Mouse (Mus musculus): ENCODE results near the gene Krt13.

The Krt13 gene

DNA sequence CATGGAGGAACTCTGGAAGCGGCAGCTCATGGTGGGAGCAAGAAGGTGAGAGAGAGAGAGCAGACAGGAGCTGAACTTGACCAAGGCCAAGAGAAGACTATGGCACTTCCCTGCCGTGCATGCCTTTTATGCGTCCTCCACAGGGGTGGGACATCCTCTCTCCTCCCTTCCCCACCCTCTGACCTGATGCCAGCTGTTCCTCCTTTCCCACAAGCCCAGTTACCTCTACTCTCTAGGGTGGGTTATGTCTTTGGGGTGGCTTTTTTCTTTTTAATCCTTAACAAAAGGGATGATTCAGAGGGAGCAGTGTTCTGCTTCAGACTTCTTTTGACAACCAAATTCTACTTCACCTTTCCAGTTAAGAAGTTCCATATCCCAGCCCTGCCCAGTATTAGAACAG, at the start of gene Krt13:
TSS of gene Krt13 (minus strand) at position 101 of the 400 bp plus-strand sequence.
- DNase-seq: no peak

- peak; percentile 40 for DNase-seq
Measured at GRCm38 (mm10) chr11:100168765-100169762, 47.7 kb upstream of the Krt13 start.

GRCm38 (mm10) chr11:100168071-100168470, 46.7 kb upstream of the Krt13 start:
- no peak for DNase-seq

DNA sequence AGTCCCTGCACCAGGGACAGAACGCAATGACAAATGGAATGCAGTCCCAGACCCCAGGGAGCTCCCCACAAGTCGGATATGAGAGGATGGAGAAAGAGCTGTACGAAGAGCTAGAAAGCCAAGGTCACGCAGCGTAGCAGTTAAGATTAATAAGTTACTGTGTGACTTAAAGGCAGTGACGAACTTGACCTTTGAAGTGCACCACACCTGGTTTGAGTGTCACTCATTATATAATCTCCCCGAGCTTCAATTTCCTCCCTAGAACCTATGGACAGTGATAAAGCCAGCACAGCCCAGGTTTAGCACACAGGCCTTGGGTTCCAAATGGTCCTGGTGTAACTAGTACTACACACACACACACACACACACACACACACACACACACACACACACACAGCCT, 43.0 kb upstream of the Krt13 start:
- DNase-seq: no peak

DNA sequence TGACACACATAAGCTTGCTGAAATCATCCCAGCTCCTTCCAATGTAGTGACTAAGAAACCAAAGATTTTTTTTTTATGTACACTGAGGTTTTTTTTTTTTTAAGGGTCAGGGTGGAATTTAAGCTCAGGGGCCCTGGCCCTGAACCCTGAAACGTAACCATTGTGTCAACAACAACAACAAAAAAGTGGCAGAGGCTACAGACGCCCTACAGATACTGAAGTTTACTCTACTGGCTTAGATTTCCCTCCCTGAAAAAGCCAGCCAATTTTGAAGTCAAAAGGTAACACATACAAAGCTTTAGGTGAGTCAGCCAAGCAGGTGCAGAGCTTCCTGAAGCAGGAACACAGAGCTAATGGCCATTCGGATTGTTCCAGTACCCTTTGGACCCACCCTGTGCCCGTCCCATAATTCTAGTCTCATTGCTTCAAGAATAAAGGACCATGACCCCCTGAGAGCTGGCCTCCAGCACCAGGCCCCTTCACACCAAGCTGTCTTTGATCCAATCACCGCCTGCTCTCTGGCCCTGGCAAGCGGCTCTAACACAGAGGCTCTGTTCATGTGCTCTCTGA, 36.6 kb upstream of the Krt13 start:
- no peak for DNase-seq

GRCm38 (mm10) chr11:100157331-100157730, 36.0 kb upstream of the Krt13 start:
- DNase-seq: no peak

GRCm38 (mm10) chr11:100155497-100156255, 34.3 kb upstream of the Krt13 start:
- DNase-seq: no peak

DNA sequence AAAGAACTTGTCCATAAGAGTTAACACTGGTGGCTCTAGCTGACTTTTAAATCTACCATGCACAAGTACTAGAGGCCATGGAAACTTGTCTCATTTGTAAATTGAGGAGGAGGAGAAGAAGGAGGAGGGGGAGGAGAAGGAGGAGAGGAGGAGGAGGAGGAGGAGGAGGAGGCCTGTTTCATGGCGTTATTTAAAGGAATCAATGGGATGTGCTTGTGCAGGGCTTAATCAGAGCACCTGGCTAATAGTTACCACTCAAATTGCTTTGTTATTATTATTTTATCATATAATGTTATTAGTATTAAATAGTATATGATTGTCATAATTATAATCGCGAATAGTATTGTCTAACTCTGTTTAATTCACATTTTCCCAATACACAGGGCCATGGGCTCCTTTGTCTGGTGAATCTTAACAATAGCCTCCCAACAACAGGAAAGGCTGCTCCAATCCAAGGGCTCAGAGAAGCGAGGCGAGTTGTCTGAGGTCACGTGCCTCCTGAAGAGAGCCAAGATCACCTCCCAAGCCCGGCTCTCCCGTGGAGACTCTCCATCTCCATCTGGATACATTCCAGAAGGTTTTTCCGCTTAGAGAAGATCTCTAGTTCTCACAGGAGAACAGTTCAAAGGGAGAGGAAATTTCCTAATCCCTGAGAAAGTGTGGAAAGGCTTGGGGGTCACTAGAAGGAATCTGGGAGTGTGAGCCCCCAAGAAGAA, 27.4 kb upstream of the Krt13 start, which contains the start of gene Krt19:
TSS of gene Krt19 (minus strand) at position 51 of the 716 bp plus-strand sequence.
- no peak for DNase-seq

DNA sequence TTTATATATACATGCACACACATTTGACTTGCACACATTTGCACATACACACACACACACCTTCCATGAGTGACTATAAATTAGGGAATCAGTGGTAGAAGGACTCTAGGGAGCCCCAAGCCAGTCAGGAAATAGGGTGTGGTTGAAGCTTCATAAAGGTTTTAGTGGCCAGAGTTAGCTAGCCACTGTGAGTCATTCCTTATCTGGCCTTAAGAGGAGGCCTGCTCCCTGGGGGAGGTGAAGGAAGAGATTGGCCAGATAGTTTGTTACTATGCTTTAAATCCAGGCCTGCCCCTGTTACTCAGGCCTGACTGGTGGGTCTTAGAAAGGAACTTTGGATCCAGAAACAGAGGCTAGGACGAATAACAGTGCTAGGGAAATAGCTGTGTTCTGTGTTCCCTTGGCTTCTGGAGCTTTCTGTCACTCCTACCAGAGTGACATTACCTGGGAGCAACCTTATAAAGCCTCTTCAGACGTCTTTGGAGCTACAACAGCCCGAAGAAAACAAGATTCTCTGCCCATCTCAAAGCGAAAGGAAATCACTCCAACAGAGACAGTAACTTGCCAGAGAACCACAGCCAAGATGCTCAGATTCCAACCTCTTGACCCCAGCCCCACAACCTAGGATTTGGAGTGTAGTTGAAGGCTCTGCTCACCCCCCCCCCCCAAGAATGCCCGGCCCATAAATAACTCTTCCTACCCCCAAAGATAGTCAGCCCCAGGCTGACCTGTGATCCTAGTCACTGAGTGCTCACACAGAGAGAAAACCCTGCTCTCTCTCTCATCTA, 26.4 kb upstream of the Krt13 start:
- no peak for DNase-seq

DNA sequence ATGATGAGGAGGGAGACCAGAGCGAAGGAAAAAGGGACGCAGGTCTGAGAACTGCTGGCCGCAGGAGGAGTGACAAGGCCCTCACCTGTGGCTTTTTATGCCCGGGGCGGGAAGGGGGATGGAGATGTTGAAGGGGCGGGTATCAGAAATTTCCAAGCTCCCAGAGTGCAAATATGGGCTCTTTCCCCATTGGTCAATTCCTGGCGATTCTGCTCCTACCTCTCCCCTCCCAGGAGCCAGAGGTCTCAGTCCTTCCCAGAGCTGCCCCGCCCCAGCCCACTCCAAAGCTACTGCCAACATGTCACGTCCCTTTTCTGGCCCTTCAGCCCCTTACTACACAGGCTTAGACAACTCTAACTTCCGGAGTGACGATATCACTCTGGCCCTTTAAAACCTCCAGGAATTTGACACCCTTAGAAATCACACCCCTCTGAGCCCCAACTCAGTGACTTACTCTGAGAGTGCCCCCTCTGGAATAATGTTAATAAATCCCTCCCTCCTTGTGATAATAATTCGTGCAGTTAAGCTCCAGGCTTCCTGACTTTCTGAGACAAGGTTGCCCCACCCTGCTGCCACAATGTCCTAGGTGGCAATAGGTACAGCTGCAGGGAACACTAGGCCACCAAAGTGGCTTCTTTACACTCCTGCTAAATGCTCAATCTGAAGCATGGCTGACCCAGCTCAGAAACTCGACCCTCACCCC, 24.6 kb upstream of the Krt13 start:
- DNase-seq: no peak

DNA sequence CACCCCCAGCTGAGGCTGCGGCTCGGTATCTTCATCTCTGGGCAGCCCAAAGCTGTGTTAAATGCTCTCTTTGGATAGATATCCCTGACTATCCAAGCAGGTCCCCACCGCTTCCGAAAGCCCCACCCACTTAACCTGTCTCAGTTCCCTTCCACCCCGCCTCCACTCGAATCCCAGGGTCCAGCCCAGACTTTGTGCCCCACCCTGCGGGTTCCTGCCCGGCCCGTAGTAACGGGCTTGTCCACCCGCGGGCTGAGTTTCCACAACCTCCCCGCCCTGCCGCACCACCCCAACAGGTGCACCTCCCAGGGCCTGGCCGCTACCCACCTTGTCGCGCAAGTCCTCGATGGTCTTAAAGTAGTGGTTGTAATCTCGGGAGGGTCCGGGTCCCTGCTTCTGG, 23.7 kb upstream of the Krt13 start:
- no peak for DNase-seq

DNA sequence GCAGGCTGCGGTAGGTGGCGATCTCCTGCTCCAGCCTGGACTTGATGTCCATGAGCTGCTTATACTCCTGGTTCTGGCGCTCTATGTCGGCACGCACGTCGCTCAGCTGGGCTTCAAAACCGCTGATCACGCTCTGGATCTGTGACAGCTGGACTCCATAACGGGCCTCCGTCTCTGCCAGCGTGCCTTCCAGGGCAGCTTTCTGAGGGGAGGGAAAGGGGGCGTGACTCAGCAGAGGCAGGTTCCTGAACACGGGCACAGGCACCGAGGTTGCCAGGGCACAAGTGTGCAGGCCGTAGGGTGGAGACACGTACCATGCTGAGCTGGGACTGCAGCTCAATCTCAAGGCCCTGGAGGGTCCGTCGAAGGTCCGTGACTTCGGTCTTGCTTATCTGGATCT, 19.6 kb upstream of the Krt13 start:
- DNase-seq: no peak

DNA sequence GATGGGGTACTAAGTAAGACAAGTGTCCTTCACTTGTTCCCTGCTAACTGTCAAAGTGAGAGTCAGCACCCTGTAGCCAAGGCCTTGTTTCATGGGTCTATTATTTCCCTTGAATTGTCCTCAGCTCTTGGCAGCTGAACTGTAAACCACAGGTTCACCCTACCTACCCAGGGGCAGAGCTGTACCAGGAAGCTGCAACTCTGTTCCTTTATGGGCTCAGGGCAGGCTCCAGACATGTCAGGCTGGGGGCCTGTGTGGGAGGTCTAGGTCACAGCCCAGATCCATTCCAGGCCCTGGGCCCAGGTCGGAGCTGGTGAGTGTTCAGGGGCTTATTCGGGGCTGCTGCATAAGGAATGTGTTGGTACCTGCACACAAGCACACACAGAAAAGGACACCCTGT, 18.0 kb upstream of the Krt13 start:
- no peak for DNase-seq

DNA sequence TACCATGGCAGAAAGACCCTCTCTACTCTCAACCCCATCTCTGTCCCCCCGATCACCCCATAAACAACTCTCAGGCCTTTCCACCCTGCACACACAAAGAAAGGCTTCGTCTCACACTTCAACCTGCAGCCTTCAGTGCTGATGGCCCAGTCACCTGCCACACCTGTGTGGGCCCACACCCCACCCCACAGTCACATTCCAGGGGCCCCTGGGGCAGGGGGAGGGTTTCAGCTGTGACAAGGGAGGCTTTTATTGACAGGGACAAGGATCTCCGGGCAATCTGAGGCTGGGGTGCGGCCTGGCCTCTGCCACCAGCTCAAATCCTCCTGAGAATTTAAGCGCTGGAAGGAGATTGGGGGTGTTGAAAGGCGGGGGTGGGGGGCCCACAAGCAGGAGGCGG, 17.4 kb upstream of the Krt13 start:
- DNase-seq: no peak

- no peak for DNase-seq
Measured at GRCm38 (mm10) chr11:100137693-100138092, 16.3 kb upstream of the Krt13 start.

- no peak for DNase-seq
Measured at GRCm38 (mm10) chr11:100136559-100136958, 15.2 kb upstream of the Krt13 start.

DNA sequence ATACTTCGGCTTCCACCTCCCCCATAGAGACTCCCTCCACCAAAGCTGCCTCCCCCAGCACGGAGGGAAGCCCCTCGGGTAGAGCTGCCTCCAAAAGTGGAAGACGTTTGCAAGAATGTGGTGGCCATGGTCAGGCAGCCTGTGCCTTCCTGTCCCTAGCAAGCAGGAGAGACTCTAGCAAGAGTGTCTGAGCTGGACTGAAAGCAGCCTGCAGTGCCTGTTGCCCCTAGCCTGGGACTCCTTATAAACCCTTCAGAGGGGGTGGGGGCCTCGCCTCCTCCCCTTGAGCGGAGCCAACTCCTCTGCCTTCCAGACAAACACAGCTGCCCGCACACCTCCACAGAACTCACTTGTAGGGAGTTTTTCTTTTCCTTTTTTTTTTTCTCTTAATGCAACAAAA, 14.4 kb upstream of the Krt13 start, which contains the start of gene Krt15:
TSS of gene Krt15 (minus strand) at position 198 of the 400 bp plus-strand sequence.
- DNase-seq: no peak

DNA sequence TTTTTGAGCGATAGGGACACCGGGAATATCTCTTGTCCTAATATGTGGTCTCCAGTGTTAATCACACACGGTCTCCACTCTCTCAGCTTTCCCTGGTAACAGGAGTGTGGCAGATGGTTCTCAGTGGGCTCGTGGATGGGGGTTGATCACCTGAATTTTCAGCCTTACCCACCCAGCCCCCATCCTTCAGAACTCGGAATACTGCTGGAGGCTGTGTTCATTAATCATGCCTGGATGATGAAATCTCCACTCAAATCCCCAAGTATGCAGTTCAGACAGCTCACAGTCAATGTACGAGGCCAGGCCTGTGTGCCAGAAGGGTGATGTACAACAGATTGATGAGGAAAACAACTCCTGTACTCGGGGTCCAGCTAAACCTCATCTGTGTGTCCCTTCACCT, 3.5 kb upstream of the Krt13 start:
- DNase-seq: no peak

DNA sequence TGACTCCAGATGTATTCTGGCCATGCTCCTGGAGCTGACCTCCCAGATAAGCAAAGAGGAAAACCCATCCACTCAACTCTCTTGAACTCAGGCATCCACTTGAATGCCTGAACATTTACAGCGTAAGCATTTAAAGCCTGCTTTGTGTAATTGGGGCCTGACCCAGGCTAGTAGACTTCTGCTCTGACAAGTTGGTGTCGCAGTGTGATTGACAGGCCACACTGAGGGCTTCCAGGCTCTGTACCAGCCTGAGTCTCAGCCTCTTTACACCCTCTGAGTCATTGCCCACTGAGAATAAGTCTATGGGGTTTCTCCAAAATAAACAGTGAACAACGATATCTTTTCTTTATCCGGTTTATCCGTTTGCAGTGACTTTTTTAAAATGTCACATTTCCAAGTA, 1.0 kb downstream of the Krt13 start:
- no peak for DNase-seq

GRCm38 (mm10) chr11:100113742-100114029, 7.7 kb downstream of the Krt13 start:
- no peak for DNase-seq
